ENCODE assay signal across 8 mouse cellular contexts in the genomic region with DNA sequence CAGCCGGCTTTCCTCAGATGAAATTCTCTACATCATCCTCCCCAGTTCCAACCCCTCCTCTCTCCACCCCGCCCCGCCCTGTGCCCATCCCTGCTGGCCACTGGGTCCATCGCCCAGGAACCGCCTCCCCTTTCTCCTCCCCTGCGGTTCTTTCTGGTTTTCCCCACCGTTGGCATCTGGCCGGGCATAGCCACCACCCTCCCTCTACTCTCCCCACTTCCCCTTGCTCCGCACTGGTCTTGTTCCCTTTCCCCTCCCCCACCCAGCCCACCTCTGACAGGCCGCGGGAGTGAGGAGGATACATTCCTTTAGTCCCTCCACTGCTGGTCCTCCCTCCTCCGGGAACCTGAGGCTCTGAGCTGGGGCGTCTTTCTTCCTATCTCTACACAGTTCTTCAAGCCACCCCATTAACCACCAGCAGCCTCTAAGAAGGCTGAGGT. TPM values are rescaled to one million over a fixed set of nuclear protein-coding genes. Genes with fewer than 3 reads are reported as not detected.
DNase-seq lines count a peak whose midpoint lies in the region; ATAC-seq and TF ChIP-seq lines count a peak whose summit lies in the region.

No protein-coding gene starts in this region.

- peaks cover 26% of the 10 kb centered on the region for H3K27me3 ChIP-seq in lung, embryonic 16.5 days (ENCODE audit: control insufficient read depth, insufficient read depth, low read depth, low read length)
- no peaks in the 10 kb centered on the region for H3K27me3 ChIP-seq in forebrain, postnatal 0 days (ENCODE audit: insufficient read depth, low read length)

- WGBS in lung, embryonic 16.5 days: under 1% methylated on average over 13 of the region's 13 CpGs
- WGBS in forebrain, postnatal 0 days: 2% methylated on average over 12 of the region's 13 CpGs

- H3K4me3 ChIP-seq in lung, embryonic 16.5 days (ENCODE audit: low read length): no peak overlapping the region
- peak overlapping the region; percentile 98 for H3K4me3 ChIP-seq in forebrain, postnatal 0 days (ENCODE audit: low read depth, low read length)

- no peak for TF ChIP-seq CTCF in forebrain, postnatal 0 days (IDR thresholded peaks at IDR 0.05; ENCODE audit: low read depth)

- H3K4me2 ChIP-seq in lung, embryonic 16.5 days (ENCODE audit: low read depth, low read length): peak overlapping the region; percentile 78; the same call in 1 of the 2 replicates
- H3K4me2 ChIP-seq in forebrain, postnatal 0 days (ENCODE audit: low read depth): peak overlapping the region; percentile 83

- ATAC-seq in lung, embryonic 16.5 days (ENCODE audit: low read depth): peak; percentile 24; the same call in 1 of the 2 replicates
- ATAC-seq in forebrain, postnatal 0 days: peak; percentile 3; the same call in 1 of the 2 replicates

- no peaks in the 10 kb centered on the region for H3K9me3 ChIP-seq in lung, embryonic 16.5 days (ENCODE audit: control insufficient read depth, low read length)
- no peaks in the 10 kb centered on the region for H3K9me3 ChIP-seq in forebrain, postnatal 0 days (ENCODE audit: low read length)

- DNase-seq in lung, postnatal 14 days: no peak
- DNase-seq in cerebellum, postnatal 10 days: peak; percentile 89 to 90
- DNase-seq in forebrain, postnatal 0 days: peak; percentile 35
- peak; percentile 50 for DNase-seq in liver
- peak; percentile 81 for DNase-seq in retina, postnatal 1 day
- no peak for DNase-seq in thymus, postnatal 14 days
- DNase-seq in heart, postnatal 14 days: no peak

- no peaks in the 10 kb centered on the region for H3K36me3 ChIP-seq in lung, embryonic 16.5 days (ENCODE audit: control insufficient read depth, insufficient read depth, low read length)
- no peaks in the 10 kb centered on the region for H3K36me3 ChIP-seq in forebrain, postnatal 0 days (ENCODE audit: insufficient read depth)

- peaks cover 8% of the 10 kb centered on the region for H3K4me1 ChIP-seq in lung, embryonic 16.5 days (replicated peaks; ENCODE audit: control insufficient read depth, insufficient read depth, low read length)
- peaks cover 13% of the 10 kb centered on the region for H3K4me1 ChIP-seq in forebrain, postnatal 0 days (ENCODE audit: insufficient read depth)

- H3K9ac ChIP-seq in lung, embryonic 16.5 days (ENCODE audit: low read length): no peak overlapping the region
- peak overlapping the region; percentile 99 for H3K9ac ChIP-seq in forebrain, postnatal 0 days

- intact Hi-C loops in heart, postnatal 14 days (cut with DNase I): no loop called here

- H3K27ac ChIP-seq in lung, embryonic 16.5 days (ENCODE audit: low read length): no peak overlapping the region
- H3K27ac ChIP-seq in forebrain, postnatal 0 days (ENCODE audit: low read depth, low read length): peak overlapping the region; percentile 90

RNA-seq across cellular contexts. Expression of gene Cadm3, which starts 1.5 kb away (rescaled TPM):
- polyA plus RNA-seq in lung, embryonic 16.5 days (2015; fragmentation: Nextera tagmentation; extraction: Ambion mirVana): 0.87 and 0.94 TPM in 2 replicates
- 278 and 354 TPM in 2 replicates for total RNA-seq in forebrain, postnatal 0 days (2014; rRNA removed)
- polyA plus RNA-seq in forebrain, postnatal 0 days (2015; fragmentation: Nextera tagmentation; extraction: Ambion mirVana): 25.6 and 41.0 TPM in 2 replicates
- total RNA-seq in heart, postnatal 14 days (2021): 1 to 10 TPM; 3.1 to 3.2 TPM

RNA-seq across cellular contexts. Expression of gene Aim2, which starts 15.3 kb away (rescaled TPM):
- 1.3 and 2.6 TPM in 2 replicates for polyA plus RNA-seq in lung, embryonic 16.5 days (2015; fragmentation: Nextera tagmentation; extraction: Ambion mirVana)
- 2.3 and 4.5 TPM in 2 replicates for total RNA-seq in forebrain, postnatal 0 days (2014; rRNA removed)
- 1.1 and 1.8 TPM in 2 replicates for polyA plus RNA-seq in forebrain, postnatal 0 days (2015; fragmentation: Nextera tagmentation; extraction: Ambion mirVana)
- 1 to 10 TPM in 1 of 2 experiments, under 1 TPM in 1; 0.91 to 1.2 TPM for total RNA-seq in heart, postnatal 14 days (2021)

RNA-seq across cellular contexts. Expression of gene Ackr1, which starts 32.4 kb away (rescaled TPM):
- polyA plus RNA-seq in lung, embryonic 16.5 days (2015; fragmentation: Nextera tagmentation; extraction: Ambion mirVana): 0.21 and 0.73 TPM in 2 replicates
- 29.0 and 32.8 TPM in 2 replicates for total RNA-seq in forebrain, postnatal 0 days (2014; rRNA removed)
- polyA plus RNA-seq in forebrain, postnatal 0 days (2015; fragmentation: Nextera tagmentation; extraction: Ambion mirVana): 11.5 and 14.0 TPM in 2 replicates
- total RNA-seq in heart, postnatal 14 days (2021): 1 to 10 TPM in 1 of 2 experiments, under 1 TPM in 1; 0.83 to 1.3 TPM

Comparison
In these comparisons a context has a peak if more than half of its experiments do, and no peak if none do; other contexts are left out.
1. DNase-seq: peak in cerebellum, postnatal 10 days (2 of 2), forebrain, postnatal 0 days (single experiment), liver (single experiment) and retina, postnatal 1 day (single experiment); none in lung, postnatal 14 days (single experiment), thymus, postnatal 14 days (single experiment) and heart, postnatal 14 days (0 of 2).
2. RNA of gene Cadm3, which starts 1.5 kb away (total RNA-seq): 278 to 354 TPM in forebrain, postnatal 0 days; 3.1 to 3.2 TPM in heart, postnatal 14 days; every median in the first group is over 10 times any median in the second.
3. RNA of gene Ackr1, which starts 32.4 kb away (total RNA-seq): 29.0 to 32.8 TPM in forebrain, postnatal 0 days; 0.83 to 1.3 TPM in heart, postnatal 14 days; every median in the first group is over 10 times any median in the second.